ENCODE assay signal across 8 mouse cellular contexts in the genomic region with DNA sequence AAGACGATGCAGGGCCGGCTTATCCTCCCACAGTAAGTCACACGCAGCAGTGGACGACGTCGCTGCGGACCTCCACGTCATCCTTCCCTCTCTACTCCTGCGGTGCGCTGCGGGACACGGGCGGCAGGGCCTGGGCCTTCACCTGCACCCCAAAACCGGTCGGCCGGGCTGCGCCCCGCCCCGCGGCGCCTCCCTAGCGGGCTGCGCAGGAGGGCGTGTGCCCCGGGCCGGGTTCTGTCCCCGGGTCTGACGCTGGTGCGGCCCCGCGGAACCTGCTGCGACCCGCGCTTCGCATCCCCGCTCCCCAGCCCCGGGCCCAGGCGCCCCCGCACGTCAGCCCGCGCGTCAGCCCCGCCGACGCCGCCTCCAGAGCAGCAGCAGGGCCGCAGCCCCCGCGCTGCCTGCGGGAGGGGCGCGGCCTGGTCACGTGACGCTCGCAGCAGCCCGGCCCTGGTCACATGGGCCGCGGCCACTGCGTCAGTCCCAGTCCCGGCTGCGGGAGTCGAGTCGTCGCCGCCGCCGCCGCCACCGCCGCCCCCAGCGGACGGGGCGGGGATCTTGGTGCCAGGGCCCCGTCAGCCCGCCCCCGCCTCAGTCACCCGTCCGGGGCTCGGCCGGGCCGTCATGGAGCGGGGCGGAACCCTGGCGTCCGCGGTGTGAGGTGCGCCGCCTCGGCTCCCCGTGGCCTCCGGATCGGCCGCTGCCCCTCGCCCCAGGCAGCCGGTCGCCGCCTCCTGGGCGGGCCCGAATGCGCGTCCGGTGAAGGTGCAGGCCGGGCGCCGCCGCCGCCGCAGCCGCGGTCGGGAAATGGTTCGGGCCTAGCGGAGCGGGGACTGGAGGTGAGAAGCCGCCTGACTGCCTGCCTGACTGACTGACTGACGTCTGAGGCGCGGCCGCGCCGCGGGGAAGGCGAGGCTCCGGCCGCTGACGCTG. TPM values are rescaled to one million over a fixed set of nuclear protein-coding genes. Genes with fewer than 3 reads are reported as not detected.
DNase-seq lines count a peak whose midpoint lies in the region; ATAC-seq and TF ChIP-seq lines count a peak whose summit lies in the region.

Aff4 (plus strand) TSS at position 543 of the 933 bp plus-strand sequence.

- H3K4me1 ChIP-seq in hindbrain, postnatal 0 days (ENCODE audit: insufficient read depth, low read length) = peaks cover 9% of the 10 kb centered on the region; the same call in 1 of the 2 replicates

- peak; percentile 70 for ATAC-seq in activated CD4-positive, CD25-positive, alpha-beta regulatory T cell, adult 4 months
- ATAC-seq in common myeloid progenitor, adult 5-6 weeks (replicated peaks; ENCODE audit: low read depth, poor library complexity, severe bottlenecking) = peak; percentile 51
- peak; percentile 96 for ATAC-seq in hindbrain, postnatal 0 days
- peak; percentile 84 for ATAC-seq in megakaryocyte, adult 5-6 weeks (ENCODE audit: poor library complexity, severe bottlenecking)

- peak within 1 kb of the TSS; percentile 100 for H3K27ac ChIP-seq in hindbrain, postnatal 0 days

- H3K9me3 ChIP-seq in hindbrain, postnatal 0 days (ENCODE audit: low read length) = no peaks in the 10 kb centered on the region

- peak within 1 kb of the TSS; percentile 95 for H3K4me3 ChIP-seq in hindbrain, postnatal 0 days (ENCODE audit: low read length)

- H3K9ac ChIP-seq in hindbrain, postnatal 0 days (replicated peaks; ENCODE audit: low read length) = peak within 1 kb of the TSS; percentile 94

- peak; percentile 81 to 89 for DNase-seq in gastrocnemius, adult 8-10 months (ENCODE audit: low spot score in 2 of 2)
- DNase-seq in hindbrain, postnatal 0 days (ENCODE audit: low spot score) = peak; percentile 97
- peak; percentile 77 to 92 for DNase-seq in left cerebral cortex, adult 8-10 months (ENCODE audit: low spot score in 2 of 2)
- DNase-seq in right cerebral cortex, adult 18-20 months = peak; percentile 92
- peak; percentile 88 for DNase-seq in urinary bladder, adult 2 months (ENCODE audit: low spot score)

- TF ChIP-seq CTCF in hindbrain, postnatal 0 days (IDR thresholded peaks at IDR 0.05; ENCODE audit: low read depth) = no peak

- no peaks in the 10 kb centered on the region for H3K36me3 ChIP-seq in hindbrain, postnatal 0 days (ENCODE audit: insufficient read depth, low read length)

- 1% methylated on average over 101 of the region's 127 CpGs for WGBS in hindbrain, postnatal 0 days

- peak within 1 kb of the TSS; percentile 86 for H3K4me2 ChIP-seq in hindbrain, postnatal 0 days (ENCODE audit: low read depth, low read length)

- H3K27me3 ChIP-seq in hindbrain, postnatal 0 days (ENCODE audit: insufficient read depth, low read length) = no peaks in the 10 kb centered on the region

RNA-seq across cellular contexts. Expression of gene Aff4, which starts in this region (rescaled TPM):
- 10 to 100 TPM in 1 of 2 experiments, 1 to 10 TPM in 1; 9.6 to 16.4 TPM for polyA plus RNA-seq in activated CD4-positive, CD25-positive, alpha-beta regulatory T cell, adult 4 months (2017; shearing (Covaris generic))
- 65.0 and 90.0 TPM in 2 replicates for total RNA-seq in common myeloid progenitor, adult 5-6 weeks (2017)
- 100 to 1,000 TPM in 1 of 4 experiments, 10 to 100 TPM in 3; 72.4 to 108 (median 78.6) TPM for total RNA-seq in gastrocnemius, adult 8-10 months (2022)
- 87.1 and 91.0 TPM in 2 replicates for total RNA-seq in hindbrain, postnatal 0 days (2014; rRNA removed)
- 109 and 111 TPM in 2 replicates for polyA plus RNA-seq in hindbrain, postnatal 0 days (2015; fragmentation: Nextera tagmentation; extraction: Ambion mirVana)
- 100 to 1,000 TPM; 151 to 228 (median 194) TPM for total RNA-seq in left cerebral cortex, adult 8-10 months (2022)
- total RNA-seq in megakaryocyte, adult 5-6 weeks (2015) = 59.1 and 62.0 TPM in 2 replicates
- 38.3 and 38.4 TPM in 2 replicates for total RNA-seq in megakaryocyte, adult 5-6 weeks (2017)
- 26.9 and 33.6 TPM in 2 replicates for polyA plus RNA-seq in urinary bladder, adult 2 months (2012; rRNA removed)

Comparison
In these comparisons a context has a peak if more than half of its experiments do, and no peak if none do; other contexts are left out.
1. Peak in every context shown above with its lines: DNase-seq, ATAC-seq, H3K4me3 ChIP-seq and H3K27ac ChIP-seq.